Mouse (Mus musculus) B cell, adult (primary cell): Measurements from ENCODE around the gene Spata31. TPM values are rescaled to one million over a fixed set of nuclear protein-coding genes. Genes with fewer than 3 reads are reported as not detected.

Experiments used
- total RNA-seq: library from RNA; stranded (reverse); gene quantifications from 4 replicates; pipeline ENCODE4 v1.2.4, GENCODE M21; 2023; ENCODE audit not compliant: inconsistent age

Gene Spata31
- not detected in 4 replicates for total RNA-seq

DNA sequence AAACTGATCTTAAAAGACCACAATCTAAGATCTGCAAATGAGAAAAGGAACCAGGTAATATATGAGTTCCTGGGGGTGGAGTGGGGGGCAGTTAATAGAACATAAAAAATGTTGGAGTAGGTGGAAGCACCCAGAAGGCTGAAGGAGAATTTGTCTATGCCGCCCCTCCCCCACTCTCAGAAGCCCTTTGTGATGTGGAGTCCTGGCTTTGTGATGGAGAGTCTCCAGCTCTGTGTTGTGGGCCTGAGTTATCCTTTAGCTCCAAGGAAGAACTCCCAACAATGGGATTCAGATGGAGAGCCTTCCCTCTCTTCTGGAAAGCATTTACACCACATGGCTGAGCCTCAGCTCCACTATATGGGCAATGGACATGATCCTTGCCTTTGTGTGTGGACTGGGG, at the start of gene Spata31:
Spata31 (plus strand) TSS at position 216 of the 400 bp plus-strand sequence.

DNA sequence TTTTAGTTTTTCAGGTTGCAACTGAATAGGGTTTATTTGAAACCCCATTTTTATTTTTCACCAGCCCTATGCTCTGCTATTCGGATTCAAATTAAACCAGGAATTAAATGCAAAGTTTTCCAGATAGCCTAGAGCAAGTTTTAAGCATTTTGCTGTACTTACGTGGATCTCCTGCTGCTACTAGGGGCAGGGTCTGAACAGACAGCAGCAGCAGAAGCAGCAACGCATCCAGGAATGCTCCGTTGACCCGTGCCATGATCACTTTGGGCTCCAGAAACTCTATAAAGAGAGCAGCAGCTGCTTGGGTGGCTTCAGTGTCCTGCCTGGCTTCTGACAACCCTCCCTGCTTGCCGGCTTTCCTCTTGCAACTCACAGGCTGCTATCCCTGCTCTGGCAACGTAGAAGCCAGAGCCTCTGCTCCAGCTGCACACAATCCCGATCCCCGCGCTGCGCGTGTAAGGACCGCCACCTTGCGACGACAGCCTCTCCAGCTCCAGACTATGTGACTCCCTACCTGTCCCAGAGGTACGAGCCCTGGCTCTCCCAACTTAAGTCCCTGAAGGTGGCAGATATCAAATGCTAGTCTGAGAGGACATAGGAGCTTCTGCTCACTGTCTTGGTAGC, 13.5 kb upstream of the Spata31 start, which contains the start of gene Cntnap3:
Cntnap3 (minus strand) TSS at position 371 of the 624 bp plus-strand sequence.

Other genes starting within 250 kb of the Spata31 start
- not detected in 4 replicates for gene Cntnap3, start 13.5 kb upstream of the Spata31 start, total RNA-seq
- not detected in 4 replicates for gene Spata31d1c, start 115.7 kb downstream of the Spata31 start, total RNA-seq
- gene Prss47, start 135.4 kb downstream of the Spata31 start, total RNA-seq, result 0.51 to 1.1 TPM (median 0.90 TPM) in 3 of 4 replicates, not detected in the other
- gene Mfsd14b, start 195.6 kb downstream of the Spata31 start, total RNA-seq, result 45.3 to 51.2 TPM (median 49.5 TPM) in 4 replicates
- not detected in 4 replicates for gene Olfr465-ps1, start 220.7 kb downstream of the Spata31 start, total RNA-seq
- not detected in 4 replicates for gene Olfr466, start 232.8 kb downstream of the Spata31 start, total RNA-seq